Mouse (Mus musculus): ENCODE measurements around the gene Drd3.

DNA sequence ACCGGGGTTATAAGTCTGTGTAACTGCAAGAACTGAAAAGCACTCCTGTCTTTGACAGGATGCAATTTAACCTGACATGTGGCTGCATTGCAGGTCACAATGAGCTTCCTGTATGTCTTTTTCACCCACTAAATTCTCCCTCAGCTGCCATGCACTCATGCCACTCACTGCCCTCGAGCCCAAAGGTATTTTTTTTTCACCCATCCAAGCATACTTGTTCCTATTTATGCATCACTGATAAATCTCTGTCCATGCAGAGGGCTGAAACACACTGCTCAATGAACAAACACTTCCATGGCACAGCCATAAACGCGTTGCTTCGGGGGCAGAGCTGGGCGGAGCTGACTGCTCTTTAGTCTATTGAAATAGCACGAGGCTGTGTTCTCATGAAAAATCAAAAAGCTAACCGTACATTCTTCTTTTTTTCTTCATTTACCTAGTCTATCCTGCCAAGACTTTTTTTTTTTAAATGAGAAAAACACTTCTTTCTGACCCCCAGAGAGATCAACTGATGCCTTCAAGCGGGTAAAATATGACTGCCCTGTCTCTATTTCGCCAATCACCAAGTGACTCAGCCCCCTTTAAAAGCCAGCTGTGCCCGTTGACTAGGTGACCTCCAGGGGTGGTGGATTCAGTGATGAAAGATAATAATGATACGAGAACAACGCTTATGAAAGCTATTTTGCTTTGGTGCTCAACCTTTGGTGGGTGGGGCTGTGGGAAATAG, 45.3 kb upstream of the Drd3 start:
- TF ChIP-seq CTCF (IDR thresholded peaks at IDR 0.05; ENCODE audit: low read depth, low read length) (no peak), EP300 (IDR thresholded peaks at IDR 0.05; ENCODE audit: insufficient read depth, low read depth, low read length) (no peak), POLR2A (IDR thresholded peaks at IDR 0.05; ENCODE audit: insufficient read depth, low read length) (no peak)
